In the genomic region with DNA sequence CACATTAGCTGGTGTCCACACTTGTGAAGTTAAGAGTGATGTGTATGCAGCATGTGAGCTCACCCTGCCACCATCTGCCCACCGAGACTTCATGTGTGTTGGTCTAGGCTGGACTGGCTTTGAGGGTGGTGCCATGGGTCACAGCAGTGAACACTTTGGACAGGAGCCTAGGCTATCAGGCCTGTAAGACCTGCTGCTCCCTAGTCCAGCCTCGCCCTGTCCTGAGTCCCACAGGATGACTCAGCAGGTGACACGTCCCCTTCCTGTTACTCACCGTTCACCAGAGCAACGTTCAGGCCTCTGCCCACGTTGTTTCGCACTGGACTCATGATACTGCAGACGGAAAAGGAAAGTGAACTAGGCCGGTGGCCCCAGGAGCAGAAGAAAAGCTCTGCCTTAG, we compare ENCODE assay signal across 13 mouse cellular contexts. TPM values are rescaled to one million over a fixed set of nuclear protein-coding genes. Genes with fewer than 3 reads are reported as not detected.
DNase-seq lines count a peak whose midpoint lies in the region; ATAC-seq and TF ChIP-seq lines count a peak whose summit lies in the region.
"Had no signal": no experiment of that assay in that cellular context is flagged by ENCODE, and none has a peak within 500 bp of the region (broad histone marks: within the 10 kb centered on the region; RNA-seq: fewer than 3 reads in every experiment).

No protein-coding gene starts in this region.

- no peaks in the 10 kb centered on the region for H3K4me1 ChIP-seq in heart, embryonic 16.5 days (ENCODE audit: control insufficient read depth, insufficient read depth, low read length)
- H3K4me1 ChIP-seq in heart, embryonic 12.5 days (replicated peaks): no peaks in the 10 kb centered on the region
- no peaks in the 10 kb centered on the region for H3K4me1 ChIP-seq in neural tube, embryonic 14.5 days (ENCODE audit: control insufficient read depth, insufficient read depth, low read length)
- no peaks in the 10 kb centered on the region for H3K4me1 ChIP-seq in hindbrain, embryonic 13.5 days (replicated peaks)
- H3K4me1 ChIP-seq: limb, embryonic 10.5 days; midbrain, embryonic 12.5 days had no signal

- no peak overlapping the region for H3K4me3 ChIP-seq in heart, embryonic 16.5 days (ENCODE audit: low read length)
- H3K4me3 ChIP-seq in heart, embryonic 12.5 days: no peak overlapping the region
- H3K4me3 ChIP-seq in neural tube, embryonic 14.5 days (ENCODE audit: low read depth, low read length): no peak overlapping the region
- no peak overlapping the region for H3K4me3 ChIP-seq in hindbrain, embryonic 13.5 days
- no peak overlapping the region for H3K4me3 ChIP-seq in gastrocnemius, adult 2 months
- H3K4me3 ChIP-seq: limb, embryonic 10.5 days; midbrain, embryonic 12.5 days had no signal

- no peak overlapping the region for H3K27ac ChIP-seq in heart, embryonic 16.5 days (ENCODE audit: low read length)
- no peak overlapping the region for H3K27ac ChIP-seq in heart, embryonic 12.5 days (ENCODE audit: poor library complexity, severe bottlenecking)
- no peak overlapping the region for H3K27ac ChIP-seq in neural tube, embryonic 14.5 days (ENCODE audit: low read depth, low read length)
- H3K27ac ChIP-seq in hindbrain, embryonic 13.5 days: no peak overlapping the region
- no peak overlapping the region for H3K27ac ChIP-seq in gastrocnemius, adult 2 months
- H3K27ac ChIP-seq: limb, embryonic 10.5 days; midbrain, embryonic 12.5 days had no signal

- H3K27me3 ChIP-seq in heart, embryonic 16.5 days (ENCODE audit: control insufficient read depth, insufficient read depth, low read length): no peaks in the 10 kb centered on the region
- H3K27me3 ChIP-seq in heart, embryonic 12.5 days (replicated peaks): no peaks in the 10 kb centered on the region
- no peaks in the 10 kb centered on the region for H3K27me3 ChIP-seq in neural tube, embryonic 14.5 days (ENCODE audit: control insufficient read depth, insufficient read depth, low read length)
- H3K27me3 ChIP-seq in hindbrain, embryonic 13.5 days: no peaks in the 10 kb centered on the region
- H3K27me3 ChIP-seq: midbrain, embryonic 12.5 days had no signal

- no peak for DNase-seq in neural tube, embryonic 10.5 days (ENCODE audit: extremely low spot score, low spot score)
- DNase-seq in urinary bladder, postnatal 14 days (ENCODE audit: low spot score): peak; percentile 74
- DNase-seq in gastrocnemius, postnatal 10 days: no peak
- no peak for DNase-seq in gastrocnemius, adult 2 months
- DNase-seq: cerebellum, postnatal 25 days; heart, adult 11 months had no signal

- H3K9ac ChIP-seq in heart, embryonic 16.5 days (ENCODE audit: low read length): no peak overlapping the region
- H3K9ac ChIP-seq in heart, embryonic 12.5 days: no peak overlapping the region
- no peak overlapping the region for H3K9ac ChIP-seq in neural tube, embryonic 14.5 days (replicated peaks; ENCODE audit: low read depth, low read length)
- no peak overlapping the region for H3K9ac ChIP-seq in hindbrain, embryonic 13.5 days
- H3K9ac ChIP-seq: midbrain, embryonic 12.5 days had no signal

- H3K4me2 ChIP-seq in heart, embryonic 16.5 days (ENCODE audit: low read depth, low read length): no peak overlapping the region
- no peak overlapping the region for H3K4me2 ChIP-seq in heart, embryonic 12.5 days
- no peak overlapping the region for H3K4me2 ChIP-seq in neural tube, embryonic 14.5 days (ENCODE audit: low read depth, low read length)
- H3K4me2 ChIP-seq in hindbrain, embryonic 13.5 days: no peak overlapping the region
- H3K4me2 ChIP-seq: midbrain, embryonic 12.5 days had no signal

- no peaks in the 10 kb centered on the region for H3K9me3 ChIP-seq in heart, embryonic 16.5 days (replicated peaks; ENCODE audit: control insufficient read depth, low read length)
- H3K9me3 ChIP-seq in heart, embryonic 12.5 days (replicated peaks): no peaks in the 10 kb centered on the region
- no peaks in the 10 kb centered on the region for H3K9me3 ChIP-seq in neural tube, embryonic 14.5 days (ENCODE audit: control insufficient read depth, low read length)
- no peaks in the 10 kb centered on the region for H3K9me3 ChIP-seq in hindbrain, embryonic 13.5 days
- H3K9me3 ChIP-seq: limb, embryonic 10.5 days; midbrain, embryonic 12.5 days had no signal

- 66% methylated on average over 9 of the region's 9 CpGs for WGBS in heart, embryonic 16.5 days
- WGBS in heart, embryonic 12.5 days: 61% methylated on average over 9 of the region's 9 CpGs
- WGBS in neural tube, embryonic 14.5 days: 91% methylated on average over 9 of the region's 9 CpGs
- 94% methylated on average over 9 of the region's 9 CpGs for WGBS in hindbrain, embryonic 13.5 days

- TF ChIP-seq CTCF in gastrocnemius, adult 2 months (IDR thresholded peaks at IDR 0.05): no peak

- 0 out of 2 replicates have a peak, but pooled peaks have one; percentile 14 for ATAC-seq in heart, embryonic 16.5 days (replicated peaks; ENCODE audit: extremely low read depth, insufficient read depth, low FRiP score)
- no peak for ATAC-seq in heart, embryonic 12.5 days (ENCODE audit: insufficient number of reproducible peaks, low FRiP score)
- 0 out of 2 replicates have a peak, but pooled peaks have one; percentile 29 for ATAC-seq in neural tube, embryonic 14.5 days (ENCODE audit: low read depth)
- ATAC-seq in hindbrain, embryonic 13.5 days (ENCODE audit: low FRiP score): peak; percentile 29; the same call in 1 of the 2 replicates

- H3K36me3 ChIP-seq in heart, embryonic 16.5 days (ENCODE audit: control insufficient read depth, insufficient read depth): no peaks in the 10 kb centered on the region
- no peaks in the 10 kb centered on the region for H3K36me3 ChIP-seq in heart, embryonic 12.5 days
- no peaks in the 10 kb centered on the region for H3K36me3 ChIP-seq in neural tube, embryonic 14.5 days (ENCODE audit: control insufficient read depth, insufficient read depth, low read length)
- no peaks in the 10 kb centered on the region for H3K36me3 ChIP-seq in hindbrain, embryonic 13.5 days
- H3K36me3 ChIP-seq: limb, embryonic 10.5 days; midbrain, embryonic 12.5 days had no signal

- intact Hi-C loops in gastrocnemius, adult 2 months (cut with DNase I): loop anchor here (5.0 kb wide), 1 partner anchor 105 kb away; no protein-coding TSS in a partner anchor

RNA-seq across cellular contexts. Expression of a gene that starts 21.7 kb away (rescaled TPM):
- polyA plus RNA-seq in heart, embryonic 16.5 days (2015; fragmentation: Nextera tagmentation; extraction: Ambion mirVana): 0.66 and 1.1 TPM in 2 replicates
- polyA plus RNA-seq in heart, embryonic 12.5 days (2016; fragmentation: Nextera tagmentation; extraction: Ambion mirVana): not detected in 2 replicates
- not detected in 2 replicates for polyA plus RNA-seq in neural tube, embryonic 14.5 days (2014; fragmentation: Nextera tagmentation; extraction: Ambion mirVana)
- 0.13 TPM in 1 of 2 replicates, not detected in the other for polyA plus RNA-seq in hindbrain, embryonic 13.5 days (2015; fragmentation: Nextera tagmentation; extraction: Ambion mirVana)
- total RNA-seq in gastrocnemius, postnatal 10 days (2021): not detected
- not detected for total RNA-seq in gastrocnemius, adult 2 months (2021)
- total RNA-seq: layer of hippocampus, adult 18-20 months had no signal
- polyA plus RNA-seq: limb, embryonic 10.5 days; midbrain, embryonic 12.5 days had no signal

RNA-seq across cellular contexts. Expression of a gene that starts 39.0 kb away (rescaled TPM):
- polyA plus RNA-seq in heart, embryonic 16.5 days (2015; fragmentation: Nextera tagmentation; extraction: Ambion mirVana): 0.45 and 0.49 TPM in 2 replicates
- 0.11 and 0.24 TPM in 2 replicates for polyA plus RNA-seq in heart, embryonic 12.5 days (2016; fragmentation: Nextera tagmentation; extraction: Ambion mirVana)
- 0.07 and 0.13 TPM in 2 replicates for polyA plus RNA-seq in neural tube, embryonic 14.5 days (2014; fragmentation: Nextera tagmentation; extraction: Ambion mirVana)
- 0.17 and 0.34 TPM in 2 replicates for polyA plus RNA-seq in hindbrain, embryonic 13.5 days (2015; fragmentation: Nextera tagmentation; extraction: Ambion mirVana)
- 1 to 10 TPM; 1.7 to 4.4 TPM for total RNA-seq in gastrocnemius, postnatal 10 days (2021)
- total RNA-seq in gastrocnemius, adult 2 months (2021): 1 to 10 TPM; 3.6 to 5.6 TPM
